Mouse (Mus musculus) ES-Bruce4 (cell line): Measurements from ENCODE around the gene Orai2. TPM values are rescaled to one million over a fixed set of nuclear protein-coding genes. Genes with fewer than 3 reads are reported as not detected.
"Not testable (repeated sequence)": the region's sequence is repeated elsewhere in the genome, so short reads cannot be mapped to it uniquely, and the experiment has no call there.

Experiments
- H3K27ac ChIP-seq: 2 replicates; pipeline ENCODE4 v1.5.1; 2012; ENCODE audit warnings: low read length, inconsistent platforms; ENCODE audit not compliant: insufficient read depth
- H3K27me3 ChIP-seq: 2 replicates; pipeline ENCODE4 v1.6.1; 2012; ENCODE audit warnings: mild to moderate bottlenecking, low read length, inconsistent platforms; ENCODE audit not compliant: control insufficient read depth, poor library complexity, insufficient read depth, severe bottlenecking
- H3K36me3 ChIP-seq: 2 replicates; pipeline ENCODE4 v1.6.1; 2012; ENCODE audit warnings: inconsistent platforms, mild to moderate bottlenecking, low read length, moderate library complexity; ENCODE audit not compliant: control insufficient read depth, poor library complexity, insufficient read depth, severe bottlenecking
- H3K4me1 ChIP-seq: one replicate; pipeline ENCODE4 v1.8.1; 2011; ENCODE audit warnings: low read length; ENCODE audit not compliant: control insufficient read depth, insufficient read depth
- H3K4me3 ChIP-seq: 2 replicates; pipeline ENCODE4 v1.5.1; 2011; ENCODE audit warnings: low read depth, mild to moderate bottlenecking, low read length
- H3K9ac ChIP-seq: 2 replicates; pipeline ENCODE4 v1.6.1; 2012; ENCODE audit warnings: low read depth, mild to moderate bottlenecking, inconsistent platforms; ENCODE audit not compliant: poor library complexity, severe bottlenecking
- H3K9me3 ChIP-seq: replicated peaks from 2 replicates; pipeline ENCODE4 v1.6.1; 2012; ENCODE audit warnings: mild to moderate bottlenecking, low read length, inconsistent platforms; ENCODE audit not compliant: control insufficient read depth, poor library complexity, insufficient read depth, severe bottlenecking
- CTCF ChIP-seq: IDR thresholded peaks from one replicate; pipeline ENCODE4 v1.8.1; 2011; ENCODE audit warnings: low read depth, low read length
- EP300 ChIP-seq: IDR thresholded peaks from 2 replicates; pipeline ENCODE4 v1.6.1; 2011; ENCODE audit warnings: low read depth, low read length; ENCODE audit not compliant: insufficient read depth
- POLR2A ChIP-seq: IDR thresholded peaks from one replicate; pipeline ENCODE4 v1.8.1; 2011; ENCODE audit warnings: low read length; ENCODE audit not compliant: insufficient read depth
- polyA plus RNA-seq: library from polyadenylated mRNA; stranded (reverse); fragments of >200 nt; gene quantifications from 2 replicates; pipeline ENCODE4 v1.2.4, GENCODE M21; 2011; ENCODE audit warnings: low read depth; ENCODE audit not compliant: missing spikeins, insufficient read depth, insufficient read length

The Orai2 gene
- polyA plus RNA-seq, 1 experiment = 1.5 TPM

DNA sequence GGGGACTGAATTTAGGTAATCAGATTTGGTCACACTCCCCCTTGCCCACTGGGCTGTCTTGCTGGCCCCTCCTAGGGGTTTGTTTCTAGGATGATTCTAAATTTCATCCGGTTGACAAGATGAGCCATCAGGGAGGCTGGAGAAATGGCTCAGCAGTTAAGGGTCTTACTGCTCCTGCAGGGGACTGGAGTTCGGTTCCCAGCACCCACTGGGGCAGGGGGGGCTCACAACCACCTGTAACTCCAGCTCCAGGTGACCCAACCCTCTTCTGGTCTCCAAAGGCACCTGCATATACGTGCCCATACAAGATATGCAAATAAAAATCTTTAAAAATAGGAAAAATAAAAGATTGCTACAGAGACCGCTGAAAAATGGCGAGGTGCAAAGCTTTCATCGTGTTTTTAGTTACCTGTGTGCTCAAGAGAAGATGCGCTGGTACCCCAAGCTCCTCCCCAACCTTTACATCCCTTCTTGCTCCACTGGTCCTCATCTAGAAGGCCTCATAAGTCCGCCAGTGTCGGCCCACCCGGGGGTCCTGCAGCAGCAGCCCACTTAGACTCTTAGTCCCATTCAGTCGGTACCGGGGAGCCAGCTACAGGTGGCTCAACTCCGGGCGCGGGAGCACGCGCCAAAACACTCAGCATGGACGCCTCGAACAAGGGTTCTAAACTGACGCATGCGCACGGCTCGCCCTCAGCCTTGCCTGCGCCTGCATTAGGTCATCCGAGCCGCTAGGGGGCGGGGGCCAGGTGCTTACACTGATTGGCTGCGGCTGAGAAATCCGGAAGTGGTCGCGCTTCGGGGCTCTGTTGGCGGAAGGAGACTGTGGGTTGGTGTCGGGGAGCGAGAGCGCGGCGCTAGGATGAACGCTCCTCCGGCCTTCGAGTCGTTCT is 54.4 kb downstream of the Orai2 start, which contains the start of gene Polr2j:
Gene Polr2j (plus strand): TSS at position 741 of the 893 bp plus-strand sequence.
- TF ChIP-seq CTCF = peak; percentile 93
- TF ChIP-seq POLR2A = peak; percentile 95
- TF ChIP-seq EP300 = 0 out of 2 replicates have a peak, but pooled peaks have one; percentile 42
- H3K9ac ChIP-seq = peak within 1 kb of the TSS; percentile 81
- H3K27ac ChIP-seq = no peak within 1 kb of the TSS

DNA sequence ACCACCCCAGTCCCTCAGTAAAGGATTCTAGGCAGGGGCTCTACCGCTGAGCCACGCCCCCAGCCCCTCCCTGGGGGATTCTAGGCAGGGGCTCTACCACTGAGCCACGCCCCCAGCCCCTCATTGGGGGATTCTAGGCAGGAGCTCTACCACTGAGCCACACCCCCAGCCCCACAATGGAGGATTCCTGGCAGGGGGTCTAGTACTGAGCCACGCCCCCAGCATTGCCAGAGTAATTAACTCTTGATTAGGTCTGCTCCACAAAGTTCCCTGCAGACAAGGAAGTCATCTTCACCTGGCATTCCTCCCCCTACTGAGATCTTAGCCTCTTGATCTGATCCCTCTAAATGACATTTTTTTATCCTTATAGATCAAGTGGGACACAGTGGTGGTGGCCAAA is 57.0 kb downstream of the Orai2 start:
- not testable (repeated sequence) for H3K36me3 ChIP-seq, H3K4me3 ChIP-seq, H3K9me3 ChIP-seq, H3K4me1 ChIP-seq, H3K9ac ChIP-seq, H3K27me3 ChIP-seq
- 0 out of 2 replicates have a peak overlapping the region, but pooled peaks have one; percentile 21 for H3K27ac ChIP-seq

More for the DNA sequence above, 54.4 kb downstream of the Orai2 start, which contains the start of gene Polr2j:
- no peaks in the 10 kb centered on the region for H3K9me3 ChIP-seq
- H3K27me3 ChIP-seq = no peaks in the 10 kb centered on the region
- H3K4me3 ChIP-seq = peak within 1 kb of the TSS; percentile 92
- H3K4me1 ChIP-seq = peaks cover 5% of the 10 kb centered on the region
- H3K36me3 ChIP-seq = peaks cover 10% of the 10 kb centered on the region

DNA sequence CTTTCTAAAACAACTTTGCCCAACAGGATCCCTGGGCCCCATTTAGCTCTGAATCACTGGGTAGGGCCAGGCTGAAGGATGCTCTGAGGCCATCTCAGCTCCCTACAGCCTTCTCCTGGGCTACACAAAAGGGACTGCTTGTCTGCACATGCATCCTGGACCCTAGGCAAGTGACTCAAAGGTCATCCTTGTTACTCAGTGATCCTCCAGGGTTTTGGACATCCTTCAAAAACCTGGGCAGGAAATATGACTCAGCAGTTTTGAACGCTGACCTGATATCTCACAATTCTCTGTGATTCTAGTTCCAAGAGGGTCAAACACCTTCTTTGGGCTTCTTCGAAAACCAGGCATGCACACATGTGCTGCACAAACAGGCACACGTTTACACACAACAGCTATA is 61.5 kb downstream of the Orai2 start:
- Histone ChIP-seq H3K4me3 (no peak overlapping the region), H3K9ac (no peak overlapping the region), H3K9me3 (no peaks in the 10 kb centered on the region), H3K27me3 (no peaks in the 10 kb centered on the region), H3K4me1 (peaks cover 6% of the 10 kb centered on the region), H3K36me3 (no peaks in the 10 kb centered on the region), H3K27ac (peak overlapping the region; percentile 22)
- TF ChIP-seq POLR2A = no peak

DNA sequence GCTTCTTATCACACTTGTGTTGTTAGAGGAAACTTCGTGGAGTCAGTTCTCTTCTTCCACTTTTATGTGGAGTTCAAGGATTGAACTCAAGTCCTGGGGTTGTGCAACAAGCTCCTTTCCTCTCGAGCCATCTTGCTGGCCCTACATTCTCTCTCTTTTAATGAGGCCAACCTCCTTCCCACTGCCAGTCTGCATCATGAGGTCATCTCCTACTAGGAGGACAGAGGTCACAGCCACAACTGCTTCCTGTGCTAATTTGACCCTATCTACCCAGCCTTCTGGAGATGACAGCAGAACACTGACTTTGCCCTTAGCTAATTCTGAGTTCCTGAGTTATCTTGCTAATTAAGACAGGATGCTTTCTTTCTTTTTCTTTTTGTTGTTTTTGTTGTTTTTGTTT is 62.0 kb downstream of the Orai2 start:
- Histone ChIP-seq H3K4me1 (peaks cover 6% of the 10 kb centered on the region), H3K4me3 (no peak overlapping the region), H3K27me3 (no peaks in the 10 kb centered on the region), H3K9me3 (no peaks in the 10 kb centered on the region), H3K36me3 (no peaks in the 10 kb centered on the region), H3K9ac (no peak overlapping the region), H3K27ac (no peak overlapping the region)
- TF ChIP-seq POLR2A = no peak
- no peak for TF ChIP-seq CTCF
- no peak for TF ChIP-seq EP300

DNA sequence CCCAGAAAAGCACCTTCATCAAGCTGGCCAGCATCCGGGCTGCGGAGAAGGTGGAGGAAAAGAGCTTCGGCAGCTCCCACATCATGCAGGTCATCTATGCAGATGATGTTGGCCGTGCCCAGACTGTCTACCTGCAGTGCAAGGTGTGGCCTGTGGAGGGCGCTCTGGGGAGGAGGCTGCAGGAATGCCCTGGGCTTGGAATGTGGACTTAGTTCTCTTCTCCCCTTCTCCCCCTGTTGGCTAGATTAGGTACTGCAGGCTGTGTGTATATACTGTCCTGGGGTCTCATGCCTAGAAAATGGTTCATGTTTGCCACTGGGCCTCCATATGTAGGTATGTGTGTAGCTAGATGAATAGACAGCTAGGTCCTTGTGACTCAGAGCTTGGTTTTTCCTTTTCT is 66.0 kb downstream of the Orai2 start:
- no peak overlapping the region for H3K9ac ChIP-seq
- H3K27ac ChIP-seq = no peak overlapping the region
- H3K4me1 ChIP-seq = peaks cover 11% of the 10 kb centered on the region
- no peaks in the 10 kb centered on the region for H3K27me3 ChIP-seq
- H3K4me3 ChIP-seq = no peak overlapping the region
- TF ChIP-seq CTCF = peak; percentile 92
- TF ChIP-seq POLR2A = no peak
- no peak for TF ChIP-seq EP300
- H3K36me3 ChIP-seq = no peaks in the 10 kb centered on the region
- no peaks in the 10 kb centered on the region for H3K9me3 ChIP-seq

DNA sequence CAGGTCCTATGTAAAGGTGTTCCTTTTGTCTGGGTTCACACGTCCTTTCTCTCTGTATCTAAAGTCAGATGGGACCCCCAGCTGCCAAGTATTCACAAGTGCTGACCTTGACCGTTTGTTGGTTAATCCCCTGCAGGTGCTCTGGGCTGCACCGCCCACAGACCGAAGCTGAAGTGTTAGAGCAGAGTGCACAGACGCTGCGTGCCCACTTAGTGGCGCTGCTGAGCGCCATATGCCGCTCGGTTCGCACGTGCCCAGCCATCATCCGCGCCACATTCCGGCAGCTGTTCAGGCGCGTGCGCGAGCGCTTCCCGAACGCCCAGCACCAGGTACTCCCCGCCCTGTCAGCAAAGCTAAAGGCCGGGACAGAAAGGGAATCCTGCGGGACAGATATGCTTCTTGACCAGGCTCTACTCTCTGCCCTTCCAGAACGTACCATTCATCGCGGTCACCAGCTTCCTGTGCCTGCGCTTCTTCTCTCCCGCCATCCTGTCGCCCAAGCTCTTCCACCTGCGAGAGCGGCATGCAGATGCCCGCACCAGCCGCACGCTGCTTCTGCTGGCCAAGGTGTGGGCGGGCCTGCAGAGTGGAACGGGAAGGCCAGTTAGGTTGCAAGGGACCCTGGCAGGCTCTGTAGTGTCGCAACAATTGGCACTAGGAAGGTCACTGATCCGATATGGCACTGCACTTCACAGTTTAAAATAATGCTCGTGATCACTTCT is 68.3 kb downstream of the Orai2 start:
- Histone ChIP-seq H3K4me1 (peaks cover 8% of the 10 kb centered on the region), H3K36me3 (no peaks in the 10 kb centered on the region), H3K9me3 (no peaks in the 10 kb centered on the region), H3K9ac (peak overlapping the region; percentile 16; the same call in 1 of the 2 replicates), H3K27ac (no peak overlapping the region), H3K27me3 (no peaks in the 10 kb centered on the region), H3K4me3 (peak overlapping the region; percentile 49)
- TF ChIP-seq POLR2A (no peak), EP300 (peak; percentile 95), CTCF (peak; percentile 94)
